Mouse (Mus musculus): ENCODE data around the gene Ttll10.

DNA sequence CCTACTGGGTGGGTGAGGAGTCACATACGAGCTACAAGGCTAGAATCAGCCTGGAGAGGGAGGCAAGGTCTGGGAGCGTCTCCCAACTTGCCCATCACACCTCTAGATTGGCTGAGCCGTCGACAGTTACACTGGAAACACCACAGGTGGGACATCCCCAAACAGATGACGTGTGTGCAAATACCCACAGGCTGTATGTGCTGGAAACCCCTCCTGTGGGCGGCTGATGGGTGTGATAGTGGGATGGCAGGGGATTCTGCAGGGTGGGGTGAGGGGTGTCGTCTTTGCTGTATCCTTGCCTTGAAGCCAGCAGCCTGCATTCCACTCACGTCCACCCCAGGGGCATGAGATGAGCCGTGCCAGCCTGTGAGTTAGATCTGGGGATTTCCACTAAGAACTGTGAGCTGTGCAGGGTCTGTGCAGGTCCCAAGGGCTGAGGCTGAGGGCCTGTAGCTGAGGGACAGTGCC, 28.5 kb downstream of the Ttll10 start:
- TF ChIP-seq CTCF (conservative IDR thresholded peaks at IDR 0.05; ENCODE audit: insufficient read depth, insufficient read length, low read depth, low read length) (no peak), POLR2A (IDR thresholded peaks at IDR 0.05; ENCODE audit: low read depth, low read length) (no peak)
